Mouse (Mus musculus) stomach, embryonic 16.5 days (tissue): ENCODE measurements at regions not wholly inside any gene's neighbourhood (a gene's known extent, or its start where the extent isn't known, plus 50 kb on each side); places are given as distances from the start of the nearest gene placed in this dataset.

Source experiments
- ATAC-seq: fragments of 200-750 bp; cut with Nextera tagmentation; 2 replicates; pipeline ENCODE4 v1.8.0; 2017; ENCODE audit warnings: moderate number of reproducible peaks, moderate TSS enrichment; ENCODE audit not compliant: insufficient read depth, low FRiP score
- H3K27ac ChIP-seq: fragments of 300-500 bp; sonication (generic); 2 replicates; pipeline ENCODE4 v1.5.1; 2014; ENCODE audit warnings: low read length
- H3K27me3 ChIP-seq: fragments of 300-500 bp; sonication (generic); 2 replicates; pipeline ENCODE4 v1.6.1; 2014; ENCODE audit warnings: low read length, control low read depth, mixed read lengths; ENCODE audit not compliant: control insufficient read depth, insufficient read depth
- H3K36me3 ChIP-seq: fragments of 300-500 bp; sonication (generic); 2 replicates; pipeline ENCODE4 v1.6.1; 2014; ENCODE audit warnings: low read length; ENCODE audit not compliant: control insufficient read depth, insufficient read depth
- H3K4me1 ChIP-seq: fragments of 300-500 bp; sonication (generic); 2 replicates; pipeline ENCODE4 v1.6.1; 2014; ENCODE audit warnings: low read length, control low read depth, mixed read lengths; ENCODE audit not compliant: control insufficient read depth, insufficient read depth
- H3K4me2 ChIP-seq: fragments of 300-500 bp; sonication (generic); 2 replicates; pipeline ENCODE4 v1.6.1; 2014; ENCODE audit warnings: low read depth, low read length, mixed read lengths
- H3K4me3 ChIP-seq: fragments of 300-500 bp; sonication (generic); replicated peaks from 2 replicates; pipeline ENCODE4 v1.5.1; 2014; ENCODE audit warnings: mild to moderate bottlenecking, low read length
- H3K9ac ChIP-seq: fragments of 300-500 bp; sonication (generic); 2 replicates; pipeline ENCODE4 v1.6.1; 2014; ENCODE audit warnings: low read length
- H3K9me3 ChIP-seq: fragments of 300-500 bp; sonication (generic); replicated peaks from 2 replicates; pipeline ENCODE4 v1.6.1; 2016; ENCODE audit warnings: low read length, control low read depth; ENCODE audit not compliant: control insufficient read depth
- WGBS: fragments of 180-500 bp; shearing (Covaris S2); extraction: QIAGEN DNeasy Blood & Tissue Kit; methylation state at CpG from one replicate; pipeline ENCODE4 v1.1.7; 2014; 5-methylcytosine and 5-hydroxymethylcytosine counted together

DNA sequence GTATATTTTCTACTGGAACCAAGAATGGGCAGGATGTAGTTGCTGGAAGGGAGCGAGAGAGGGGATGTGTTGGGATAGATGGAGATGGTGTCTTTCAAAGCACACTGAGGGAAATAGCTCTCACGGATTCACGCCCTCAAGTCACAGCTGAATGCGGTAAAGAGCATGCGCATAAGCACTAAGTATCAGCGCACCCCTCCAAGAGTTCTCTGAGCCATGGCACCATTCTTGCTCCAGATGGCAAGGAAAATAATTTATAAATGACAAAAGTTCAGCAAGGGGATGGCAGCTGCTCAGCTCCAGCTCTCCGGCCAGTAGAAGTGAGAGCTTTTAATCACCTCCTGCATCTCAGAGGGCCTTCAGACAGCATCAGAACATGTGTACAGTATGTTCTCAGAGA, 329.4 kb downstream of the Gm11361 start:
- H3K4me3 ChIP-seq, result no peak overlapping the region
- 82% methylated on average over 7 of the region's 7 CpGs for WGBS
- H3K36me3 ChIP-seq, result no peaks in the 10 kb centered on the region

DNA sequence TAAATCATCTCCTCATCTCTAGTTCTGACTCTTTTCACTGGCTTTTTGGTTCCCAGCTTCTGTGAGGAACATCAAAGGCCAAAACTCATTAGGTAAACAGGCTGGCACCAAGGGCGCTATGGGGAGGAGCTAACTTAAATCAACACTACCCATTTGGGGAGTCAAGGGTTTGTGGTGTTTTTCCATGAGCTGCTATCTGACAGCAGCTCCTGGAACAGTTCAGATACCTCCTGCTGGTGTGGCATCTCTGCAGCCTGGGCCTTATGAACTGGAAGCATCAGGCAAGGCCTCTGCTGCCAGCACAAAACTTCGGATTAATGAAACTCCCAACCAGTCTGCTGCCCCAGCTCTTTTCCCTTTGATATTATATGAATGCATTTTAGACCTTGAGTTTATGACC, 328.8 kb downstream of the Gm11361 start:
- H3K9ac ChIP-seq, result no peak overlapping the region
- H3K27me3 ChIP-seq, result no peaks in the 10 kb centered on the region
- H3K27ac ChIP-seq, result no peak overlapping the region
- no peaks in the 10 kb centered on the region for H3K36me3 ChIP-seq
- H3K4me1 ChIP-seq, result no peaks in the 10 kb centered on the region
- H3K4me3 ChIP-seq, result no peak overlapping the region
- H3K4me2 ChIP-seq, result no peak overlapping the region
- WGBS, result 51% methylated on average over 2 of the region's 2 CpGs
- H3K9me3 ChIP-seq, result no peaks in the 10 kb centered on the region
- ATAC-seq, result no peak

More for the DNA sequence above, 329.4 kb downstream of the Gm11361 start:
- H3K4me1 ChIP-seq, result no peaks in the 10 kb centered on the region
- no peak overlapping the region for H3K9ac ChIP-seq
- no peaks in the 10 kb centered on the region for H3K9me3 ChIP-seq
- no peaks in the 10 kb centered on the region for H3K27me3 ChIP-seq
- ATAC-seq, result no peak
- no peak overlapping the region for H3K27ac ChIP-seq
- H3K4me2 ChIP-seq, result no peak overlapping the region

DNA sequence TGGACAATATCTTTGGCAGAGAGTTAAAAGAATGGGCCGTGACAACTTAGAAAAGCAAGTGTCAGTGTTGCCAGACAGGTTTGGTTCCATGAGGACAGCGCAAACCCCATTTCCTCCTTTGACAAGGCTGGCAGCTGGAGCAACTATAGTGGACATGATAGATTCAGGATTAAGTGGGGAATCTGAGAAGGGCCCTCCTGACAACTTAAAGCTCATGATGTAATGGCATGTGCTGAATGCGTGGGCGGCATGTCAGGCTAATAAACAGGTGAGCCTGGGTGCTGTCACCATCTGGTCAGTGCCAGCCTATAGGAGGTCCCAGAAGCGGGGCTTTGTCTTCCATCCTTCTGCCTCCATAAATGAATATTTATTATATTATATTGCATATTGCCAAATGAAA, 326.3 kb downstream of the Gm11361 start:
- ATAC-seq, result no peak
- Histone ChIP-seq H3K9me3 (no peaks in the 10 kb centered on the region), H3K27ac (no peak overlapping the region), H3K36me3 (no peaks in the 10 kb centered on the region), H3K4me3 (no peak overlapping the region), H3K27me3 (no peaks in the 10 kb centered on the region), H3K4me1 (no peaks in the 10 kb centered on the region), H3K9ac (no peak overlapping the region), H3K4me2 (no peak overlapping the region)
- WGBS, result 66% methylated on average over 5 of the region's 5 CpGs

DNA sequence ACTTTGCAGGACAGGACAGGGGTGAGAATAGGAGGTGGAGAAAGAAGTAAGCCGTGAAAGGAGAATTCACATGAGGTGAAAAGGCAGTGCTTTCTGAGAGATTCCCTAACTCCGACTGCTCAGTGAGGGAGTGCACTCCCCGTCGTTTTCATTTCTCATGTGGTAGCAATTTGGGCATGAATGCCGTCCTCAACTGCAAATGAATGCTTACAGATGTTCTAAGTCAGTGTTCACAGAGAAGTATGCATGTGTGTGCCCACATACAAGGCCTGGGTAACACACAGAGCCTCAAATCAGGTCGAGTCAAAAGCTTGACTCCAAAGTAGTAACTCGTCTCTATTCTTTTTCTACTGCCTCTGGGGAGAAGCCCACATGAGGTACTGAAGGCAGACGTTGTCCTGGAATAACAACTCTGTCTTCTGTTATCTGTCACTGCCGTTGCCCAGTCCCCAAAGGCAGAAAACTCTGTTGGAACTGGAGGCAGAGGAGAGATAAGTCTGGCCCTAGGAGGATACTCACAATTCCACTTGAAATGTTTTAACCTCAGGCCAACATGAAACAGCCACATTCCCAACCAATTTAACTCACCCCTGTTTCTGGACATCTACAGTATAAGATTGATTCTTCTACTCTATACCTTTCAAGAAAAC, 318.0 kb downstream of the Gm11361 start:
- H3K27me3 ChIP-seq, result no peaks in the 10 kb centered on the region
- H3K36me3 ChIP-seq, result no peaks in the 10 kb centered on the region
- H3K27ac ChIP-seq, result no peak overlapping the region
- H3K9me3 ChIP-seq, result no peaks in the 10 kb centered on the region
- no peak overlapping the region for H3K4me3 ChIP-seq
- H3K4me2 ChIP-seq, result no peak overlapping the region
- H3K4me1 ChIP-seq, result no peaks in the 10 kb centered on the region
- no peak overlapping the region for H3K9ac ChIP-seq
- no peak for ATAC-seq
- WGBS, result 47% methylated on average over 9 of the region's 9 CpGs

DNA sequence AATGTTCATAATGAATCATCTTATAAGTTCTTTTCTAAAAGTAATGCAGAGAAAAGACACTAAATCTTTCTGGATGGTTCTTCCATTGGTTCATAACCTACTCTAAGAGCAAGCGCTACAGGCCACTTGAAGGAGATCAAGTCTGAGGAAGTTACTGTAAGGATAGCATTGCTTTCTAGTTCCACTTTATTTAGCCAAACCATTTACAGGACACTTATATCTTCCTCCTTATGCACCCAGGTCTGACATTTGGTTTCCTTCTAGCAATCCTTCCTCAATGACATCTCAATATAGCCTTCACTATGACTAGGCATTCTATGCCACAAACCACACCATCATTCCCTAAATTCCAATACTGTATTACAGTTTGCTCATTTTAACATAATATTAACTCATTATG, 316.0 kb downstream of the Gm11361 start:
- Histone ChIP-seq H3K27me3 (no peaks in the 10 kb centered on the region), H3K9ac (no peak overlapping the region), H3K4me2 (no peak overlapping the region), H3K27ac (no peak overlapping the region), H3K9me3 (no peaks in the 10 kb centered on the region), H3K4me1 (no peaks in the 10 kb centered on the region), H3K4me3 (no peak overlapping the region), H3K36me3 (no peaks in the 10 kb centered on the region)
- no peak for ATAC-seq
- WGBS, result 98% methylated on average over 1 of the region's 1 CpGs

DNA sequence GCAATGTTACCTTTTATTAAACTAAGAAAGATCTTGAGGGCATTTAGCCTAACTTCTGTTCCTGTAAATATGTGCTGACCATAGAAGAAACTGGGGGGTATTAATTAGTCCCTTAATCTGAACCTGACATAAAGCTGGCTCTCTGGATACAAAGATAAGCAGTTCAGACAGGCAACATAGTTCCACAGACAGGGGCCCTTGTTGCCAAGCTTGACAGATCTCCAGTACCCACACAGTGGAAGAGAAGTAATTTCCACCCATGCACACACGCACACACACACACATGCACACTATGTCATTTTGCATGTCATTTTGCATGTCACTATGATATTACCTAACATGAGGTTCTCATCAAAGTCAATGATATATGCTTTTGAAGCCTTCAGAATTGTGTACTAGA, 315.1 kb downstream of the Gm11361 start:
- Histone ChIP-seq H3K4me2 (no peak overlapping the region), H3K4me3 (no peak overlapping the region), H3K27ac (no peak overlapping the region), H3K27me3 (no peaks in the 10 kb centered on the region), H3K9ac (no peak overlapping the region), H3K9me3 (no peaks in the 10 kb centered on the region), H3K4me1 (no peaks in the 10 kb centered on the region), H3K36me3 (no peaks in the 10 kb centered on the region)
- ATAC-seq, result no peak
- WGBS, result 94% methylated on average over 1 of the region's 1 CpGs

DNA sequence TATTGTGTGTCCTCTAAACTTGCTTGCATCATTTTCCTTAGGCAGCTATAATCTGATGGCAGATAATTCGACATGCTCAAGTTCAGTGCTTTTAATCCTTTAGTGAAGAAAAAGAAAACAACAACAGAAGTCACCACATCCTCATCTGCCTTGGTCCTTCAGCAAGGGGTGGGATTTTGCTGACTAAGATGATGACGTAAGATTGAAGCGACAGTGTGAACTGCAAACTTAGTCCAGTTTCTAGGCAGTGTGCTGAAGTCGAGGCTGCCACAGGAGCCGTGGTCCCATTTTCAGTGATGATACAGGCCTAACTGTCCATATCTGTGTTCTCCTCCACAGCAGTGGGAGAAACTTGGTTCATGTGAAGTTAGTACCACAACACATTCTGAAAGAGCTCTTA, 314.4 kb downstream of the Gm11361 start:
- Histone ChIP-seq H3K36me3 (no peaks in the 10 kb centered on the region), H3K4me1 (no peaks in the 10 kb centered on the region), H3K27me3 (no peaks in the 10 kb centered on the region), H3K4me2 (no peak overlapping the region), H3K9me3 (no peaks in the 10 kb centered on the region), H3K9ac (no peak overlapping the region), H3K4me3 (no peak overlapping the region), H3K27ac (no peak overlapping the region)
- 77% methylated on average over 5 of the region's 5 CpGs for WGBS
- no peak for ATAC-seq

DNA sequence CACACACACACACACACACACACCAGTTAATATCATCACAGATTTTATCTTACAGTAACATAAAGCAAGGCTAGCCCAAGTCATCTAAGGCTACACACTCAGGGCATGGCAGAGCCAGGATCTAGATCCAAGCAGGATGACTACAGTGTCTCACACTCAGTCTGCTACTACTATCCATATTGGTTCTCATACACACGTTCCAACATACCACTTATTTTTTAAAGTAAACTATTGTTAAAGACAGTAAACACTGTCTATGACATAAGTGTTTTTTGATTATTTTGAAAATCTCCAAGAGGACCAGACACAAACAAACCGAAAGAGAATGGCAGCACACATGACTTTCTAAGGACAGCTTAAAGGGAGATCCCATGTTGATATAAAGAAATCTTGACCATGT, 306.3 kb downstream of the Gm11361 start:
- 60% methylated on average over 2 of the region's 2 CpGs for WGBS
- Histone ChIP-seq H3K4me3 (no peak overlapping the region), H3K36me3 (no peaks in the 10 kb centered on the region), H3K4me1 (no peaks in the 10 kb centered on the region), H3K4me2 (no peak overlapping the region), H3K27me3 (no peaks in the 10 kb centered on the region), H3K27ac (no peak overlapping the region), H3K9me3 (no peaks in the 10 kb centered on the region), H3K9ac (no peak overlapping the region)
- no peak for ATAC-seq

DNA sequence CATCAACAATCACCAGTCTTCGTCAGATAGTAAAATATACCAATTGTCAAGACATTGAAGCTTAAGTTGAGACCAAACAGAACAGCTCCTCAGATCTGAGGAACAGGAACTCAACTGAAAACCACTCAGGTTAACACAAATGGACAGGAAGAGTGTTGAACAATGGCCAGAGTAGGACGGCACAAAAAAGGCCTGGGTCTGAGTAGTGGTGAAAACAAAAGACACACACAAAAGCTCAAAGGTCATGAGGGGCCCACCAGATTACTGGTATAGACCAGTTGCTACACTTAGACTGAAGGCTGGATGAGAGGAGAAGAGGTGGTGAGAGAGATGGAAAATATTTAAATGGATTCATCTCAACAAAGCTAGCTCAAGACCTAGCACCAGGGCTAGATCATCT, 302.8 kb downstream of the Gm11361 start:
- ATAC-seq, result no peak
- H3K27me3 ChIP-seq, result no peaks in the 10 kb centered on the region
- H3K4me2 ChIP-seq, result no peak overlapping the region
- no peak overlapping the region for H3K9ac ChIP-seq
- H3K4me1 ChIP-seq, result no peaks in the 10 kb centered on the region
- H3K9me3 ChIP-seq, result no peaks in the 10 kb centered on the region
- WGBS, result 72% methylated on average over 2 of the region's 2 CpGs
- H3K27ac ChIP-seq, result no peak overlapping the region
- H3K4me3 ChIP-seq, result no peak overlapping the region
- H3K36me3 ChIP-seq, result no peaks in the 10 kb centered on the region
